Mouse (Mus musculus) spleen, adult 12 weeks (tissue): ENCODE data around the gene Ubl7.

ENCODE experiments used
- DNase-seq: peaks from one replicate; pipeline ENCODE4 v3.0.0; 2022; ENCODE audit warnings: low spot score

Gene Ubl7

DNA sequence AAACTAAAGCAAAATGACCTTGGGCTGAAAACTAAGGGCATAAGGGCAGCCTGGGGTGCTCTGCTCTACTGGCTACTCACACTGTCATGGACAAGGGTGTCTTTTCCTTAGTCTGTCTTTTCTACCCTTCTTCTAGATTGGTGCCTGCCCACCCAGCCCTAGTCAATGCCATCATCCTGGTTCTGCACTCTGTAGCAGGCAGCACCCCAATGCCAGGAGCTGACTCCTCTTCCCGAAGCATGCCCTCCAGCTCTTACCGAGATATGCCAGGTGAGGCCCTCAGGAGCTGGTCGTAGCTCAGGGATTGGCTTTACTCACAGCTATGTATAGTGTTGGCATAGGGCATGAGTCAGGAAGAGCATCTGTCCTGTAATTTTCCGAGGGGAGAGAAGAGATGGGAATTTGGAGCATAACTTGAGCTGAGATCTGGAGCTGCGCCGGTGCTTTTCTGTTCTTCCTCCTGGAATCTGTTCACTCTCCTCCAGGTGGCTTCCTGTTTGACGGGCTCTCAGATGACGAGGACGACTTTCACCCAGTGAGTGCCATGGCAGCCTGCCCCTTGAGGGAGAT lies 10.8 kb downstream of the Ubl7 start:
- DNase-seq = no peak

DNA sequence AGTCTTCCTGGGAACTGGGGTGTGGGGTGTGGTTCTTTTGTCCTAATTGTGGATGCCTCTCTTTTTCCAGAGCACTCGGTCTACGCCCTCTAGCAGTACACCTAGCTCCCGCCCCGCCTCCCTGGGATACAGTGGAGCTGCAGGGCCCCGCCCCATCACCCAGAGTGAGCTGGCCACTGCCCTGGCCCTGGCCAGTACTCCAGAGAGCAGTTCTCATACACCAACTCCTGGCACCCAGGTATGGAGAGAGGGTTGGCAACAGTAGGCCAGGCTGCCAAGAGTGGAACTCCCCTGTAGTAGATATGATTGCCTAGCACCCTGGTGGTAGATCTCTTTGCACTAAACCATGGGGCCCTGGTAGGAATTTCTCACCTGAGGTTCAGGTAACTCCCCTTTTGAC lies 11.6 kb downstream of the Ubl7 start:
- DNase-seq = no peak

GRCm38 (mm10) chr9:57923046-57923445 lies 12.3 kb downstream of the Ubl7 start:
- no peak for DNase-seq

DNA sequence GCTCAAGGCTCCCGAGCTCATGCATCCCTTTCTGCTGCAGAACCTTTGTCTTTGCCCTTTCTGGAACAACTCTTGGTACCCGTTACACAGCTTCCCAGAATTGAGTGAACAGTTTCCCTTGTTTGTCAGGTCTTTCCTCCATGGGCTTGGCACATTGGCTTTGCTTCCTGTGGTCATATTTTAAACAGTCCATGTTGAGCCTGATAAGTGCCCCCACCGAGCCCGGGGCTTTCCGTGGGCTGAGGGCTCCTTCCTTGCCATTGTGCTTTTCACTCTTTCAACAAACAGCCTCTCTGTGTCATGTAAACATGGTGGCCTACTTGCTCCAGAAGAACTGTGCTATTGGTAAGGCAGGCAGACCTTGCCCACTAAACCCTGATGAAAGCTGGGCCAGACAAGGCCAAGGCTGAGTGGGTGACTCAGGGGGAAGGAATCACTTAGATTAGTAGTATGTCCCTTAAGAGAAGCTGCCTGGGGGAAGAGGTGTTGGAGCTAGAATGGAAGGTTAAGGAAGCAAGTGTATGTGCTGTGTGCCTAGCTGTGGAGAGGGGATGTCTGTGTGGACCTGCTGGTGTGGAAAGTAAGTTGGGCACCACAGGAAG lies 20.5 kb downstream of the Ubl7 start:
- no peak for DNase-seq

DNA sequence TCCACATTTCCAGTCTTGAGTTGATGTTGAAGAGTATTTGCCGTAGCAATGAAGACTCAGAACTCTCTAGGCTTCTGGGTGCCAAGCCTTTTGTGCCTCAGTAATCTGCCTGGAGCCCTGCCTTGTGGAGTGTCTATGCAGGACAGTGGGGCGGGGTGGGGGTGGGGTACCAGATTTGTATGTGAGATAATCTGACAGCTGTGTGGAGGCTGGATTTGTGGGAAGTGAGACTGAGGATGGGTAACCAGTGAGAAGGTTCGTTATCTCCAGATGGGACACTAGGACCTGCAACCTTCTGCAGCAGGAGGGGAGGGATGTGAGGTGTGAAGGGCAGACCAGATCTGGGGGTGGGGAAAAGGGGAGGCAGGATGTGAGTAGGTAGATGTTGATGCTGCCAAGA lies 21.5 kb downstream of the Ubl7 start:
- DNase-seq = no peak

DNA sequence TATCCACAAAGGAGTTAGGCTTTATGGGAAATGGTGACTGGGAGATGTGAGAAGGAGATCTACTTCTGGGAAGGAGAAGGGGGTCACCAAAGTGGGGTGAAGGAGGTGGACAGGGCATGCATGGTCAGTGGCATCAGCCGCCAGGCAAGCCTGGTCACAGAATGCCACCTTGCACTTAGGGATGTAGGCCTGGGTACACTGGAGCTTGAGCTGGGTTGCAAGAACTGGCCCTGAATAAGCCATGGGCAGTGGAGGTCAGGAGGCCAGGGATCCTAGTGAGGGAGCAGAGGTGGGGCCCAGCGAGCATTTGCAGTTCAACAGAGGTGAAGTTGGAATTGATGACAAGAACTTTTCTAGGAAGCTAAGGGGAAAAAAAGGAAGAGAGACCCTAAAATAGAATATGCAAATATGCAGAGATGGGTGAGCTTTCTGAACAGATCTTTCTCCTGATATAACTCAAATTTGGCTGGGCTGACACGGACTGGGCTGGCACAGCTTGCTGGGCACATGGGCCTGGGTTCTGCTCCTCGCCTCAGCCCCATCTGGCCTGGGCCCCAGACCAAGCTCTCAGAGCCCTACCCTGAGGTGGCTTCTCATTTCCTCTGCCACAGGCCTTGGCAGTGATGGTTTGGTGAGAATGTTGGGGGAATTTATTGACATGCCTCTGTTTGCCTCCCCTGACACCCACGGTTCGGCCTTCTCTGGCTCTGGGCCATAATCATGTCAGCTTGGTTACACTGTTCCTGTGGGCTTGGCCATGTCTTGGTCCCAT lies 22.2 kb downstream of the Ubl7 start:
- no peak for DNase-seq

- DNase-seq = peak; percentile 66
Observed at GRCm38 (mm10) chr9:57935683-57936437, 25.1 kb downstream of the Ubl7 start.

DNA sequence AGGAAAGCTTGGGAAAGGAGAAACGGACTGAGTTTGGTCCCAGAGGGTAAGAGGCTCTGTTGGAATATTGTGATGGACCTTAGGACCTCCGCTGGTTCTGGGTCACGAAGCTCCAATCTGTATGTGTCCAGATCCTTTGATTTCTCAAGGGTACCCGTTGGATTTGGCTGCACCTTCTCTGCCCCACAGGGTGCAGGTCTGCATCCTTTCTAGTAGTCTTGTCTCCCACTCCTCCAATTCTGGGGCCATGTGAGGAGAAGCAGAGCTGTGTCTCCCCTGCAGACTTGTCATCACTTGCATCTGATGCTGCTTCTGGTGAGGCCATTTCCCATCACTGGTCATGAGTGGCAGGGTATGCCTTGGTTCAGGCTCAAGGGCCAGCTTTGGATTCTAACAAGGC lies 26.4 kb downstream of the Ubl7 start:
- no peak for DNase-seq

- DNase-seq = no peak
Observed at GRCm38 (mm10) chr9:57937651-57938050, 26.9 kb downstream of the Ubl7 start.

- no peak for DNase-seq
Observed at GRCm38 (mm10) chr9:57938225-57939055, 27.7 kb downstream of the Ubl7 start.

DNA sequence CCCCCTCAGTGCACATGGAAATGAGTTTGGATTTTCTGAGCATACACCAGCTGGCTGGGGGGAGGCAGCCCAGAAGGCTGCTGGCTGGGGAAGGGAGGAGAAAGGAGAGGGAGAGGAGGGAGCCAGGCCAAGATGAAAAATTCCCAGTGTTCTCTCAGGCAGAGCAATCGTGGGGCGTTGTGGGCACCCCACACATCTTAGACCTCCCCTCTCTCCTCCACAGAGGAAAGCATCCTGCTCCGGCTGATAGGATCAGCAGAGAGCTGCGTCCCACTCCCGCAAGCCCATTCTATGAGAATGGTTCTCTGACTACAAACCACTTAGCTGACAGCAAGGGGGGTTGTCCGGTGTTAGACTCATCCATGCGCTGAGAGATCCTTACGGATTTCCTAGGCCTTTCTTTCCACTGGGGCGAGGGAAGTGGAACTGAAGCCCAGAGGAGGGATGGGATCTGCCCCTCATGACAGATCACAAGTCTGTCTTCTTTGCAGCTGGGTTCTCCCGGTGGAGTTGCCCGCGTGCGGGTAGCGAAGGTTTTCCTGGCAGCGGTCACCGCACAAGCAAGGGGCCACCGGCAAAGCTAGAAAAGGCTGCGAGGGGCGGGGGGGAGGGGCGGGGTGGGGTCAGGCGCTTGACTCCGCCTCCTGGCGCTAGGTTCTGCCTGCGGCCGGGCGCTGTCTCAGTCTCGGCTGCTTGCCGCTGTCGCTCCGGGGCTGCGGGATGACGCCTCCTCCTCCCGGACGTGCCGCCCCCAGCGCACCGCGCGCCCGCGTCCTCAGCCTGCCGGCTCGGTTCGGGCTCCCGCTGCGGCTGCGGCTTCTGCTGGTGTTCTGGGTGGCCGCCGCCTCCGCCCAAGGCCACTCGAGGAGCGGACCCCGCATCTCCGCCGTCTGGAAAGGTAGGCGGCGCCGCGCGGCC lies 28.9 kb downstream of the Ubl7 start, which contains the start of gene Sema7a:
Sema7a (plus strand) TSS at position 682 of the 918 bp plus-strand sequence.
- no peak for DNase-seq

GRCm38 (mm10) chr9:57940349-57940794 lies 29.6 kb downstream of the Ubl7 start:
- DNase-seq = no peak

- no peak for DNase-seq
Observed at GRCm38 (mm10) chr9:57940861-57941638, 30.3 kb downstream of the Ubl7 start.

DNA sequence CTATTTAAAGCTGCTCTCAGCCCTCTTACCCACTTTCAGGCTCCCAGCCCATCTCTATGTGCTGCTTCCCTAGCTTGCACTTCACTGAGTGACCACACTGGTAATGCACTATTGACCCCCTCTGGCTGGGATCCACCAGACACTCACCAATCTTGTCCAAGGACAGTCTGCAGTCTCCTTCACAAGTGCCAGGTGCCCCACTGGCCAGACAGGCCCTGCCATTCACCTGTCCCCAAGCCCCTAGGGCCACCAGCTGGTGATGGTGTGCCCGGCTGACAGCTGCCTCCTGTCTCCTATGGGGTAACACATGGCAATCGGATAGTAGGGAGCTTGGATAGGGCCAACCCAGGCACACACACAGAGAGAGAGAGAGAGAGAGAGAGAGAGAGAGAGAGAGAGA lies 31.3 kb downstream of the Ubl7 start:
- DNase-seq = no peak

DNA sequence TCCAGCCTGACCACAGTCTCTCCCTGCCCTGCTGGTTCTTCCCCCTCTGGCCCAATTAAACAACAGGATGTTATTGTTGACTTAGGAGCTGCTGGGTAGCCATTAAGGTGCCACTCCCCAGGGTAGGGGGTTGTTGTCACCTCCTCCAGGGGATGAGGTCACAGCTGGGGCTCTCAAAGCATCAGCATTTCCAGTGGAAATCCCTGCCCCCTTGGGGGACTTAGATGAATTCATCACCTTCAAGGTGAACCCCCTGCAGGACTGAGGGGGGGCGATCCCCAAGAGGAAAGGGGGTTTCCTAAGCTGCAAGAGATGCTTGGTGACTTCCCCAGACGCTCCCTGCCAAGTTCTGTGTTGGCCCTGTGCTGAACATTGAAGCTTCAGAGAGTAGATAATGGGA lies 32.3 kb downstream of the Ubl7 start:
- DNase-seq = no peak

- no peak for DNase-seq
Observed at GRCm38 (mm10) chr9:57944572-57944971, 33.8 kb downstream of the Ubl7 start.

DNA sequence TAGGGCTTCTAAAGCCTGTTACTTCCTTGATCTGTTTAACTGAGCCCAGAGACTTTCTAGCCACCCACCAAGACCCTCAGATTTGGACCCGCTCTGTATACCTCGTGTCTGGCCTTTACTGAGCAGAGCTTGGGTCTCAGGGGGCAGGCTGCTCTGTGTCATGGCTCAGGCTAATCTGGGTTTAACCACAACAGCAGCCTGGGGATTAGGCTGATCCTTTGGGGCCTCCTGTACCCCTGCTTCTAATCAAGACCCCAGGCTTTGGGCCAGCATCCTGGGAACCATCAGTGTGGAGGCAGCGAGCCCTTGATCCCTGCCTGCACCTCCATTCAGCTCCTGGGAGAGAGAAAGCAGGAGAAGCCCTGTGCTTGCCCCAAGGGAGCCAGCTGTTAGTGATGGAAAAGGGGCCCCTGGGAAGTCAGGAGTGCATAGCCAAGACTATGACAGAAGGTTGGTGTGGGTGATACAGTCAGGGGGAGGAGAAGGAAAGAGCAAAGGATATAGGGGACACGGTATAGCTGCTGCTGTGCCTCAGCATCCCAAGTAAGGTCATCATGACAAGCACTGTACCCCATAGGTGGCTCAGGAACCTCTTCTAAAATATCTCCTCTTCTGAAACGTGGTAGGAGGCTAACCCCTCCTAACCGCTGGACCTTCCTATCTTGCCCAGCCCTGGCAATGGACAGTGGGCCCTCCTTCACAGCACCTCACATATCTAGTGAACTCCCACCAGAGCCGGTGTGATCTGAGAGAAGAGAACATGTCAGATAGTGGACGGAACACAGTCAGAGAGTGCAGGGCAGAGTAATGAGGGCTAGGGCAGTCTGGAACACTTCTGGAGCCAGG lies 35.2 kb downstream of the Ubl7 start:
- DNase-seq = no peak

DNA sequence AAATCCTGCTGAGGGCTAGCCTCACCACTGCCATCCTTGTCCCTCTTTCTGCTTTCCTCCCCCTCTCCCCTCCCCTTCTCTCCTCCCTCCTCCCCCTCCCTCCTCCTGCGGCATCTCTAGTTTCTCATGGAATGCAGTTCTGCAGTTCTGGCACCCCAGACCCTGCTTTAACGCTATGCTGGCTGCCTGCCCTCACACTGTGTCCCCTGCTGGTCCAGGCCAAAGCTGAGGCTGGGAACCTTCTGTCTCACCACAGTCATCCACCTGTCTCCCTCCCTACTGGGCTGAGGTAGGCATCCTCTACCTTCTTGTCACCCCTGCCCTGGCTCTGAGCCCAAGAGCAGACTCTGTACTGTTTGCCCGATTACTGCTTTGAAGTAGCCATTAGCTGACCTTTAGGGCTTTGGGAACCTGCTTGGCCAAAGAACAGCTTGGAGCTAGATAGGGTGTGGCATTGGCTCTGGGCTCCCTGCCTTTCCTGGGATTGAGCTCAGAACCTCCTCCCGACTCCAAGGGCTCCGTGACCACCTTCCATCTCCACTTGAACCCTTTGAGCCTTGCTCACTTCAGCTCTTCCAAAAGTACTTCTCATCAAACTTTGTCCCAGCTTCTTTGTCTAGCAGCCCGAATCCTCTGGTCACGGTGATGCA lies 36.7 kb downstream of the Ubl7 start:
- no peak for DNase-seq
